Mouse (Mus musculus) gastrocnemius, adult 18-20 months (tissue): ENCODE results near the gene Vmn2r62. TPM values are rescaled to one million over a fixed set of nuclear protein-coding genes. Genes with fewer than 3 reads are reported as not detected.
"Not testable (repeated sequence)": the region's sequence is repeated elsewhere in the genome, so short reads cannot be mapped to it uniquely, and the experiment has no call there.

Experiments used
- DNase-seq: peaks from one replicate; pipeline ENCODE4 v3.0.0; 2021; ENCODE audit warnings: low spot score
- long read RNA-seq, 2 experiments: library from polyadenylated mRNA; stranded (forward); transcript quantifications; one replicate each; pipeline ENCODE4 v2.0.0; 2021
- total RNA-seq, 2 experiments: library from RNA; stranded (reverse); gene quantifications; 2 replicates each; pipeline ENCODE4 v1.2.3; 2021

Gene Vmn2r62
- total RNA-seq: not detected
- long read RNA-seq, experiment 1: 0 reads
- long read RNA-seq, experiment 2: 0 reads

DNA sequence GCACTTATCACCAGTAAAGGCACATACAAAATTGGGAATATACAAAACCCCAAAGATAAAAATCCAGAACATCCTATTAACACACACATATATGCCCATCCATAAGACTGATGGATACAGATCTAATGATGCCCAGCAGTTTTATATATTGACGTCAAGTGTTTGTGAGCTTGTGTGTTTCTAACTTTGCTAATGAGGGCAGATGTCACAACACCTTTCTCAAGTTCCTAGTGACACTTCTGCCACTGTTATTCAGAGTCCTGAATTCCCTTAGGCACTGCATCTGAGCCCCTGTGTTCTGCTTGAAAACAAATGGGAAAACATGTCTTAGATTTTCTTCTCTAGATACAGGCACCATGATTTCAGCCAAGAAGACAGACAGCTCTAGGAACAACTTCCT is at the start of gene Vmn2r62:
TSS of gene Vmn2r62 (minus strand) at position 101 of the 400 bp plus-strand sequence.
- DNase-seq: not testable (repeated sequence)

GRCm38 (mm10) chr7:42838366-42838765 is 45.0 kb upstream of the Vmn2r62 start:
- DNase-seq: not testable (repeated sequence)

DNA sequence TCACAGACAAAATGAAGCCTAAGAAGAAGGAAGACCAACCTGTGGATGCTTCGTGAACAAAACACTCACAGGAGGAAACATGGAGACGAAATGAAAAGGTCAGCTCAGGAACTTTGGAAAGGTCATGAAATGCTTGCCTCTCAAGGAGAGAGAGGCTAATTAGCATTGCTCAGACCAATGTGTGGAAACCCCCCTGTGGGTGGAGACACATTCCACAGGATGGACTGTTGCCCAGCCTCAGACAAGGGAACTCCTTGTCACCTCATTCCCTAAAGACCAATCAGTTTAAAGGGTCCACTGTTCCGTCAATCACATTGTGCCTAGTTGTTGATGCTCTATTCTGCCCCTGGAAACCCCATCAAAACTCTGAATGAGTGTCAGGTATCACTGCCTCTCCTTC is 38.9 kb upstream of the Vmn2r62 start:
- DNase-seq: no peak

GRCm38 (mm10) chr7:42749836-42750235 is 43.5 kb downstream of the Vmn2r62 start:
- DNase-seq: no peak

GRCm38 (mm10) chr7:42738536-42739210 is 54.7 kb downstream of the Vmn2r62 start:
- DNase-seq: no peak

- DNase-seq: not testable (repeated sequence)
Observed at GRCm38 (mm10) chr7:42726917-42727316, 66.4 kb downstream of the Vmn2r62 start, which contains the start of gene Gm17067. Gene Gm17067, minus strand, starts transcription at chr7:42727017.

Other genes starting within 250 kb of the Vmn2r62 start
- not detected for gene Gm21028, start 214.9 kb downstream of the Vmn2r62 start, total RNA-seq
- gene Zfp977, start 201.0 kb downstream of the Vmn2r62 start, total RNA-seq: under 1 TPM in 1 of 2 experiments, not detected in 1; 0.21 TPM
- 1 to 10 TPM in 1 of 2 experiments, under 1 TPM in 1; 0.73 to 1.0 TPM for gene Zfp976, start 150.9 kb downstream of the Vmn2r62 start, total RNA-seq
- 1 to 10 TPM; 3.7 to 4.5 TPM for gene Zfp975, start 100.8 kb downstream of the Vmn2r62 start, total RNA-seq
- not detected for gene Gm17067, start 66.5 kb downstream of the Vmn2r62 start, total RNA-seq
- not detected for gene Gm2381, start 73.7 kb upstream of the Vmn2r62 start, total RNA-seq
- gene Vmn2r63, start 140.3 kb upstream of the Vmn2r62 start, total RNA-seq: not detected
- not detected for gene Gm9268, start 225.2 kb upstream of the Vmn2r62 start, total RNA-seq